Mouse (Mus musculus) kidney, adult 10 weeks (tissue): ENCODE measurements around the gene Iqgap1. TPM values are rescaled to one million over a fixed set of nuclear protein-coding genes. Genes with fewer than 3 reads are reported as not detected.

Experiments
- polyA plus RNA-seq: library from polyadenylated mRNA; stranded (reverse); fragments of 350-450 nt; fragmentation: Illumina TruSeq; extraction: RNeasy Lipid Tissue Mini Kit (QIAGEN cat#74804); gene quantifications from one replicate; pipeline ENCODE4 v1.2.3, GENCODE M21; 2014; ENCODE audit warnings: low read depth, low replicate concordance

Gene Iqgap1
- 42.8 TPM for polyA plus RNA-seq

GRCm38 (mm10) chr7:80825843-80826403 lies at the start of gene Iqgap1:
Gene Iqgap1 (minus strand): TSS chr7:80825974.

GRCm38 (mm10) chr7:80860729-80861274 lies 35.0 kb upstream of the Iqgap1 start, which contains the start of gene Zscan2:
Gene Zscan2 (plus strand): TSS chr7:80860920.

DNA sequence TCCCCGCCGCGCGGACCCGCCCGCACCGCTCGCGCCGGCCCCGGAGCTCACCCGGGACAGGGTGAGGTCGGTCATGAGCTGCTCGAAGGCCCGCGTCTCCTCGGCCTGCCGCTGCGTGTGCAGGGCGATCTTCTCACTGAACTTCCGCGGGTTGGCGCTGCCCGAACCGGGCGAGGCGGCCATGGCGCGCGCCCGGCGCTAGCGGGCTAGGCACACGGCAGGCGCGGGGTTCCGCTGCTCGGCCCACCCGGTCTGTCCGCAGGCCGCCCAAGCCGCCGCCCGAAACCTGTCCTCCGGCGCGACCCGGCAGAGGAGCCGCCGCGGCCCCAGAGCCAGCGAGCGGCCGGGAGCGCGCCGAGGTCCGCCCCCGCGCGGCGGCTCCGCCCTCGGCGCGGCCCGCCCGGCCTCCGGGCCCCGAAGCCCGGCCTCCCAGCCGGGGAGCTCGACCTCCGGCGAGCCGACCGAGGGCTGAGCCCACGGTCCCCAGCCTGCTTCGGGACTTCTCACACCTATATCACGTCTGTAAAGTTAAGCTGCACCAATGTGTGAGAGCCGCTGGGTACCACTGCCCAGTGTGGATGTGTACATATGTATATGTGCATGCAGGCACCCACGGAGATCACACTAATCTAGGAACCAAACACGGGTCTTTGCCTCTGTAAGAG lies 137.1 kb downstream of the Iqgap1 start, which contains the start of gene Crtc3:
Gene Crtc3, minus strand, starts transcription at position 322 of the 665 bp plus-strand sequence.

Other genes starting within 250 kb of the Iqgap1 start
- gene Crtc3, start 137.1 kb downstream of the Iqgap1 start, polyA plus RNA-seq = 1.0 TPM
- 0.85 TPM for gene Zscan2, start 34.9 kb upstream of the Iqgap1 start, polyA plus RNA-seq
- gene Wdr73, start 75.3 kb upstream of the Iqgap1 start, polyA plus RNA-seq = 19.6 TPM
- gene Nmb, start 79.1 kb upstream of the Iqgap1 start, polyA plus RNA-seq = 2.1 TPM
- gene Sec11a, start 121.8 kb upstream of the Iqgap1 start, polyA plus RNA-seq = 137 TPM
- gene Zfp592, start 167.7 kb upstream of the Iqgap1 start, polyA plus RNA-seq = 5.0 TPM
- gene Alpk3, start 231.6 kb upstream of the Iqgap1 start, polyA plus RNA-seq = not detected